Mouse (Mus musculus) olfactory bulb, adult 2 months (tissue): Measurements from ENCODE around the gene Bgn. TPM values are rescaled to one million over a fixed set of nuclear protein-coding genes. Genes with fewer than 3 reads are reported as not detected.
"Not testable (repeated sequence)": the region's sequence is repeated elsewhere in the genome, so short reads cannot be mapped to it uniquely, and the experiment has no call there.

ENCODE experiments used
- H3K27ac ChIP-seq: fragments of 200-500 bp; 2 replicates; pipeline ENCODE4 v1.5.1; 2012; ENCODE audit warnings: low read depth, low read length; ENCODE audit not compliant: insufficient read depth
- H3K4me1 ChIP-seq: fragments of 200-500 bp; 2 replicates; pipeline ENCODE4 v1.6.1; 2012; ENCODE audit warnings: low read length; ENCODE audit not compliant: control insufficient read depth, insufficient read depth
- H3K4me3 ChIP-seq: fragments of 200-500 bp; 2 replicates; pipeline ENCODE4 v1.5.1; 2012; ENCODE audit warnings: mild to moderate bottlenecking, low read depth, low read length, moderate library complexity; ENCODE audit not compliant: insufficient read depth
- CTCF ChIP-seq: fragments of 200-500 bp; IDR thresholded peaks from 2 replicates; pipeline ENCODE4 v1.5.1; 2012; ENCODE audit warnings: low read depth, mild to moderate bottlenecking, low read length, moderate library complexity; ENCODE audit not compliant: insufficient read depth
- POLR2A ChIP-seq: fragments of 200-500 bp; IDR thresholded peaks from 2 replicates; pipeline ENCODE4 v1.6.1; 2012; ENCODE audit warnings: mild to moderate bottlenecking, low read depth, low read length, moderate library complexity; ENCODE audit not compliant: insufficient read depth
- WGBS: fragments of 180-500 bp; shearing (Covaris S2); methylation state at CpG from one replicate; pipeline ENCODE4 v1.1.7; 2018; 5-methylcytosine and 5-hydroxymethylcytosine counted together
- polyA plus RNA-seq: library from polyadenylated mRNA; stranded (reverse); fragments of >200 nt; gene quantifications from 2 replicates; pipeline ENCODE4 v1.2.4, GENCODE M21; 2012; ENCODE audit warnings: low replicate concordance; ENCODE audit not compliant: missing spikeins, insufficient read depth, insufficient read length

Bgn gene
- polyA plus RNA-seq, 1 experiment: not detected

GRCm38 (mm10) chrX:73482643-73483483, 539 bp upstream of the Bgn start:
- peaks cover 11% of the 10 kb centered on the region for H3K4me1 ChIP-seq
- H3K27ac ChIP-seq: no peak overlapping the region
- WGBS: 48% methylated on average over 4 of the region's 4 CpGs
- H3K4me3 ChIP-seq: no peak overlapping the region
- no peak for TF ChIP-seq CTCF
- no peak for TF ChIP-seq POLR2A

GRCm38 (mm10) chrX:73484076-73484475, 674 bp downstream of the Bgn start:
- 93% methylated on average over 1 of the region's 1 CpGs for WGBS
- no peak overlapping the region for H3K27ac ChIP-seq
- peaks cover 11% of the 10 kb centered on the region for H3K4me1 ChIP-seq
- no peak for TF ChIP-seq CTCF
- TF ChIP-seq POLR2A: no peak
- H3K4me3 ChIP-seq: peak overlapping the region; percentile 27

GRCm38 (mm10) chrX:73484870-73485269, 1.5 kb downstream of the Bgn start:
- Histone ChIP-seq H3K4me1 (peaks cover 11% of the 10 kb centered on the region), H3K27ac (no peak overlapping the region), H3K4me3 (no peak overlapping the region)
- 93% methylated on average over 4 of the region's 4 CpGs for WGBS
- TF ChIP-seq CTCF (no peak), POLR2A (no peak)

GRCm38 (mm10) chrX:73486920-73487319, 3.5 kb downstream of the Bgn start:
- Histone ChIP-seq H3K4me3 (no peak overlapping the region), H3K27ac (no peak overlapping the region), H3K4me1 (peaks cover 7% of the 10 kb centered on the region; the same call in 1 of the 2 replicates)
- TF ChIP-seq POLR2A (no peak), CTCF (no peak)
- 65% methylated on average over 5 of the region's 5 CpGs for WGBS

- H3K27ac ChIP-seq: no peak overlapping the region
- TF ChIP-seq CTCF (no peak), POLR2A (no peak)
- 89% methylated on average over 4 of the region's 4 CpGs for WGBS
- 0 out of 2 replicates have a peak, but pooled peaks cover 2% of the 10 kb centered on the region for H3K4me1 ChIP-seq
- H3K4me3 ChIP-seq: no peak overlapping the region
Observed at GRCm38 (mm10) chrX:73490186-73490585, 6.8 kb downstream of the Bgn start.

GRCm38 (mm10) chrX:73490804-73491203, 7.4 kb downstream of the Bgn start:
- 78% methylated on average over 3 of the region's 3 CpGs for WGBS
- Histone ChIP-seq H3K4me3 (no peak overlapping the region), H3K4me1 (0 out of 2 replicates have a peak, but pooled peaks cover 2% of the 10 kb centered on the region), H3K27ac (no peak overlapping the region)
- TF ChIP-seq POLR2A (no peak), CTCF (no peak)

- WGBS: 0% methylated on average over 1 of the region's 2 CpGs
- H3K27ac ChIP-seq, H3K4me1 ChIP-seq, H3K4me3 ChIP-seq: not testable (repeated sequence)
Observed at GRCm38 (mm10) chrX:73493567-73493966, 10.2 kb downstream of the Bgn start.

GRCm38 (mm10) chrX:73496746-73497145, 13.3 kb downstream of the Bgn start:
- Histone ChIP-seq H3K4me3 (no peak overlapping the region), H3K4me1 (no peaks in the 10 kb centered on the region), H3K27ac (no peak overlapping the region)
- WGBS: 75% methylated on average over 4 of the region's 4 CpGs
- TF ChIP-seq POLR2A (no peak), CTCF (no peak)

GRCm38 (mm10) chrX:73505130-73505735, 21.8 kb downstream of the Bgn start:
- 84% methylated on average over 5 of the region's 5 CpGs for WGBS
- no peak for TF ChIP-seq POLR2A
- no peak for TF ChIP-seq CTCF
- H3K4me3 ChIP-seq: no peak overlapping the region
- peaks cover 6% of the 10 kb centered on the region for H3K4me1 ChIP-seq
- H3K27ac ChIP-seq: no peak overlapping the region
